In genomic region chr17:27796780-27797179, GRCm38 (mm10) we compare ENCODE assay signal across 8 mouse cellular contexts. TPM values are rescaled to one million over a fixed set of nuclear protein-coding genes. Genes with fewer than 3 reads are reported as not detected.
DNase-seq lines count a peak whose midpoint lies in the region; ATAC-seq lines count a peak whose summit lies in the region.

No protein-coding gene starts in this region.

- no peaks in the 10 kb centered on the region for H3K9me3 ChIP-seq in embryonic facial prominence, embryonic 15.5 days (replicated peaks)
- no peaks in the 10 kb centered on the region for H3K9me3 ChIP-seq in stomach, embryonic 16.5 days (replicated peaks; ENCODE audit: control insufficient read depth, low read length)

- H3K27ac ChIP-seq in embryonic facial prominence, embryonic 15.5 days (replicated peaks): peak overlapping the region; percentile 82
- peak overlapping the region; percentile 97 for H3K27ac ChIP-seq in stomach, embryonic 16.5 days (ENCODE audit: low read length)

- intact Hi-C loops in left cerebral cortex, postnatal 10 days (cut with DNase I): no loop called here
- intact Hi-C loops in heart, postnatal 10 days (cut with DNase I): no loop called here

- DNase-seq in left cerebral cortex, postnatal 10 days (ENCODE audit: extremely low spot score in 1 of 2, low spot score in 2 of 2): peak; percentile 30 to 42
- no peak for DNase-seq in left cerebral cortex, adult 11 months (ENCODE audit: low spot score)
- peak; percentile 76 to 84 for DNase-seq in heart, postnatal 10 days
- DNase-seq in layer of hippocampus, adult 9-11 months: peak; percentile 62
- DNase-seq in urinary bladder, postnatal 25 days (ENCODE audit: low spot score): no peak

- ATAC-seq in embryonic facial prominence, embryonic 15.5 days (ENCODE audit: insufficient number of reproducible peaks, low FRiP score, low TSS enrichment, low read depth): peak; percentile 75
- ATAC-seq in megakaryocyte progenitor cell, adult 5-6 weeks (replicated peaks; ENCODE audit: poor library complexity): peak; percentile 32
- peak; percentile 85 for ATAC-seq in stomach, embryonic 16.5 days (ENCODE audit: insufficient read depth, low FRiP score)

- H3K27me3 ChIP-seq in embryonic facial prominence, embryonic 15.5 days: no peaks in the 10 kb centered on the region
- no peaks in the 10 kb centered on the region for H3K27me3 ChIP-seq in stomach, embryonic 16.5 days (ENCODE audit: control insufficient read depth, insufficient read depth, low read length)

- H3K4me2 ChIP-seq in embryonic facial prominence, embryonic 15.5 days (replicated peaks): peak overlapping the region; percentile 34
- H3K4me2 ChIP-seq in stomach, embryonic 16.5 days (ENCODE audit: low read depth, low read length): peak overlapping the region; percentile 48

- no peak overlapping the region for H3K9ac ChIP-seq in embryonic facial prominence, embryonic 15.5 days
- peak overlapping the region; percentile 60 for H3K9ac ChIP-seq in stomach, embryonic 16.5 days (ENCODE audit: low read length)

- no peak overlapping the region for H3K4me3 ChIP-seq in embryonic facial prominence, embryonic 15.5 days (replicated peaks)
- peak overlapping the region; percentile 13; the same call in 1 of the 2 replicates for H3K4me3 ChIP-seq in stomach, embryonic 16.5 days (replicated peaks; ENCODE audit: low read length)

- H3K4me1 ChIP-seq in embryonic facial prominence, embryonic 15.5 days: peaks cover 52% of the 10 kb centered on the region
- peaks cover 35% of the 10 kb centered on the region for H3K4me1 ChIP-seq in stomach, embryonic 16.5 days (ENCODE audit: control insufficient read depth, insufficient read depth, low read length)

- H3K36me3 ChIP-seq in embryonic facial prominence, embryonic 15.5 days: no peaks in the 10 kb centered on the region
- H3K36me3 ChIP-seq in stomach, embryonic 16.5 days (ENCODE audit: control insufficient read depth, insufficient read depth, low read length): peaks cover 3% of the 10 kb centered on the region; the same call in 1 of the 2 replicates

- 26% methylated on average over 6 of the region's 6 CpGs for WGBS in embryonic facial prominence, embryonic 15.5 days
- WGBS in stomach, embryonic 16.5 days: 27% methylated on average over 6 of the region's 6 CpGs

RNA-seq across cellular contexts. Expression of gene D17Wsu92e, which starts 23.7 kb away (rescaled TPM):
- total RNA-seq in left cerebral cortex, postnatal 10 days (2021): 100 to 1,000 TPM; 106 to 107 TPM
- 18.2 and 20.6 TPM in 2 replicates for polyA plus RNA-seq in embryonic facial prominence, embryonic 15.5 days (2015; fragmentation: Nextera tagmentation; extraction: Ambion mirVana)
- 100 to 1,000 TPM; 109 to 112 TPM for total RNA-seq in heart, postnatal 10 days (2021)
- 27.6 and 32.4 TPM in 2 replicates for total RNA-seq in megakaryocyte progenitor cell, adult 5-6 weeks (2015)
- total RNA-seq in megakaryocyte progenitor cell, adult 5-6 weeks (2017): 46.4 and 57.5 TPM in 2 replicates
- 21.2 and 23.3 TPM in 2 replicates for polyA plus RNA-seq in stomach, embryonic 16.5 days (2015; fragmentation: Nextera tagmentation; extraction: Ambion mirVana)

RNA-seq across cellular contexts. Expression of gene Snrpc, which starts 41.2 kb away (rescaled TPM):
- 10 to 100 TPM; 72.1 to 76.6 TPM for total RNA-seq in left cerebral cortex, postnatal 10 days (2021)
- polyA plus RNA-seq in embryonic facial prominence, embryonic 15.5 days (2015; fragmentation: Nextera tagmentation; extraction: Ambion mirVana): 271 and 285 TPM in 2 replicates
- total RNA-seq in heart, postnatal 10 days (2021): 10 to 100 TPM; 82.0 to 85.1 TPM
- total RNA-seq in megakaryocyte progenitor cell, adult 5-6 weeks (2015): 147 and 154 TPM in 2 replicates
- total RNA-seq in megakaryocyte progenitor cell, adult 5-6 weeks (2017): 128 and 132 TPM in 2 replicates
- polyA plus RNA-seq in stomach, embryonic 16.5 days (2015; fragmentation: Nextera tagmentation; extraction: Ambion mirVana): 228 and 245 TPM in 2 replicates

RNA-seq across cellular contexts. Expression of gene Uhrf1bp1, which starts 59.5 kb away (rescaled TPM):
- total RNA-seq in left cerebral cortex, postnatal 10 days (2021): 10 to 100 TPM; 22.9 to 23.8 TPM
- 5.1 and 6.2 TPM in 2 replicates for polyA plus RNA-seq in embryonic facial prominence, embryonic 15.5 days (2015; fragmentation: Nextera tagmentation; extraction: Ambion mirVana)
- total RNA-seq in heart, postnatal 10 days (2021): 10 to 100 TPM; 16.5 to 22.1 TPM
- total RNA-seq in megakaryocyte progenitor cell, adult 5-6 weeks (2015): 6.0 and 8.1 TPM in 2 replicates
- total RNA-seq in megakaryocyte progenitor cell, adult 5-6 weeks (2017): 8.4 and 9.3 TPM in 2 replicates
- 4.4 and 5.9 TPM in 2 replicates for polyA plus RNA-seq in stomach, embryonic 16.5 days (2015; fragmentation: Nextera tagmentation; extraction: Ambion mirVana)

Comparison
In these comparisons a context has a peak if more than half of its experiments do, and no peak if none do; other contexts are left out.
1. DNase-seq: peak in left cerebral cortex, postnatal 10 days (2 of 2), heart, postnatal 10 days (2 of 2) and layer of hippocampus, adult 9-11 months (single experiment); none in left cerebral cortex, adult 11 months (single experiment) and urinary bladder, postnatal 25 days (single experiment).
2. ATAC-seq: peak in every context shown above with its lines; median percentile 85 in stomach, embryonic 16.5 days; 75 in embryonic facial prominence, embryonic 15.5 days; 32 in megakaryocyte progenitor cell, adult 5-6 weeks.